Mouse (Mus musculus) lung, postnatal 0 days (tissue): ENCODE results near the gene Wbp2nl.

Experiments used
- CTCF ChIP-seq: IDR thresholded peaks from 2 replicates; pipeline ENCODE4 v1.5.1; 2016; ENCODE audit warnings: antibody characterized with exemption, mild to moderate bottlenecking
- EP300 ChIP-seq: IDR thresholded peaks from 2 replicates; pipeline ENCODE4 v1.6.1; 2016; ENCODE audit warnings: antibody characterized with exemption, mild to moderate bottlenecking, control low read depth

DNA sequence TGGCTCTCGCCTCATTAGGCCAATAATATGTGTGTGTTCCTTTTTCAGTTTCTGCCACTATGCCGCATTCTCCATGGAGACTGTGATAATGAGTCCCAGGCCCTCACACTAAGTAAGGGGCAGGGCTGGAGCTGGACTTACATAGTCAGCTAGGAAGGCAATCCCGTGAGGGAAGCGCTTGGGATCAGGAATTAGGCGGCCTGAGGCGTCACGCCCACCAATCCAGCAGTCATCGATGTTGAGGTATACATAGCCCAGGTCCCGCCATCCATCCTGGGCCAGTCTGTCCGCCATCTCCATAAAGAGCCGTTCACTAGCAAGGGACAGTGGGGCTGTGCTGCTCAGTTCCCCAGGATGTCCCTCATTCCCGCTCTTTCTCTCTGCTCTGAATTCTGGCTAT is 37.9 kb downstream of the Wbp2nl start:
- TF ChIP-seq CTCF: no peak
- no peak for TF ChIP-seq EP300
